Mouse (Mus musculus) thymus, adult 2 months (tissue): Measurements from ENCODE around the gene Stk32c. TPM values are rescaled to one million over a fixed set of nuclear protein-coding genes. Genes with fewer than 3 reads are reported as not detected.

Experiments
- DNase-seq: peaks from one replicate; pipeline ENCODE4 v3.0.0; 2021
- H3K27ac ChIP-seq: fragments of 200-500 bp; 2 replicates; pipeline ENCODE4 v1.5.1; 2012; ENCODE audit warnings: low read length, control low read depth; ENCODE audit not compliant: control insufficient read depth, insufficient read depth
- H3K27me3 ChIP-seq: fragments of 200-500 bp; 2 replicates; pipeline ENCODE4 v1.6.1; 2012; ENCODE audit warnings: mild to moderate bottlenecking, low read length, moderate library complexity, mixed read lengths; ENCODE audit not compliant: control insufficient read depth, insufficient read depth
- H3K36me3 ChIP-seq: fragments of 200-500 bp; 2 replicates; pipeline ENCODE4 v1.6.1; 2012; ENCODE audit warnings: mild to moderate bottlenecking, low read length, moderate library complexity; ENCODE audit not compliant: control insufficient read depth, insufficient read depth
- H3K4me1 ChIP-seq: fragments of 200-500 bp; replicated peaks from 2 replicates; pipeline ENCODE4 v1.6.1; 2012; ENCODE audit warnings: low read length; ENCODE audit not compliant: control insufficient read depth, insufficient read depth
- H3K4me3 ChIP-seq: fragments of 200-500 bp; 2 replicates; pipeline ENCODE4 v1.5.1; 2012; ENCODE audit warnings: mild to moderate bottlenecking, low read length, control low read depth, moderate library complexity; ENCODE audit not compliant: control insufficient read depth, insufficient read depth
- CTCF ChIP-seq: fragments of 200-500 bp; IDR thresholded peaks from 2 replicates; pipeline ENCODE4 v1.5.1; 2012; ENCODE audit warnings: mild to moderate bottlenecking, control low read depth, low read length, moderate library complexity, borderline replicate concordance; ENCODE audit not compliant: control insufficient read depth, poor library complexity, insufficient read depth; ENCODE audit errors: extremely low read depth
- POLR2A ChIP-seq: fragments of 200-500 bp; IDR thresholded peaks from 2 replicates; pipeline ENCODE4 v1.6.1; 2012; ENCODE audit warnings: mild to moderate bottlenecking, low read length, control low read depth, moderate library complexity; ENCODE audit not compliant: control insufficient read depth, poor library complexity, insufficient read depth; ENCODE audit errors: extremely low read depth
- WGBS: fragments of 180-500 bp; shearing (Covaris S2); methylation state at CpG from one replicate; pipeline ENCODE4 v1.1.7; 2018; 5-methylcytosine and 5-hydroxymethylcytosine counted together
- polyA plus RNA-seq: library from polyadenylated mRNA; depleted of rRNA; stranded (reverse); fragments of >200 nt; gene quantifications from 2 replicates; pipeline ENCODE4 v1.2.3, GENCODE M21; 2012

Stk32c gene
- polyA plus RNA-seq, 1 experiment: 1.3 TPM

- 41% methylated on average over 7 of the region's 7 CpGs for WGBS
- Histone ChIP-seq H3K27me3 (no peaks in the 10 kb centered on the region; the same call in 1 of the 2 replicates), H3K27ac (no peak overlapping the region), H3K4me1 (no peaks in the 10 kb centered on the region), H3K4me3 (no peak overlapping the region), H3K36me3 (no peaks in the 10 kb centered on the region)
- no peak for DNase-seq
- TF ChIP-seq CTCF (no peak), POLR2A (no peak)
Observed at GRCm38 (mm10) chr7:139145891-139146290, 67.2 kb downstream of the Stk32c start.

- Histone ChIP-seq H3K4me1 (no peaks in the 10 kb centered on the region), H3K4me3 (no peak overlapping the region), H3K27ac (no peak overlapping the region), H3K27me3 (no peaks in the 10 kb centered on the region; the same call in 1 of the 2 replicates), H3K36me3 (no peaks in the 10 kb centered on the region)
- 8% methylated on average over 1 of the region's 1 CpGs for whole genome bisulfite sequencing
- no peak for TF ChIP-seq POLR2A
- TF ChIP-seq CTCF: no peak
- DNase-seq: no peak
Observed at GRCm38 (mm10) chr7:139143785-139144184, 69.3 kb downstream of the Stk32c start.

- TF ChIP-seq CTCF (no peak), POLR2A (no peak)
- H3K4me1 ChIP-seq: no peaks in the 10 kb centered on the region
- WGBS: 64% methylated on average over 11 of the region's 11 CpGs
- DNase-seq: no peak
- no peak overlapping the region for H3K4me3 ChIP-seq
- no peak overlapping the region for H3K27ac ChIP-seq
- no peaks in the 10 kb centered on the region; the same call in 1 of the 2 replicates for H3K27me3 ChIP-seq
- H3K36me3 ChIP-seq: no peaks in the 10 kb centered on the region
Observed at GRCm38 (mm10) chr7:139139921-139140461, 73.1 kb downstream of the Stk32c start.

- Histone ChIP-seq H3K4me3 (no peak overlapping the region), H3K27me3 (no peaks in the 10 kb centered on the region; the same call in 1 of the 2 replicates), H3K4me1 (no peaks in the 10 kb centered on the region), H3K36me3 (no peaks in the 10 kb centered on the region), H3K27ac (no peak overlapping the region)
- no peak for DNase-seq
- TF ChIP-seq CTCF (no peak), POLR2A (no peak)
- WGBS: 93% methylated on average over 5 of the region's 5 CpGs
Observed at GRCm38 (mm10) chr7:139136906-139137491, 76.1 kb downstream of the Stk32c start.

- TF ChIP-seq CTCF (no peak), POLR2A (no peak)
- Histone ChIP-seq H3K27ac (no peak overlapping the region), H3K27me3 (no peaks in the 10 kb centered on the region; the same call in 1 of the 2 replicates), H3K36me3 (no peaks in the 10 kb centered on the region), H3K4me3 (no peak overlapping the region), H3K4me1 (no peaks in the 10 kb centered on the region)
- DNase-seq: no peak
- 83% methylated on average over 5 of the region's 5 CpGs for WGBS
Observed at GRCm38 (mm10) chr7:139135236-139135635, 77.9 kb downstream of the Stk32c start.

GRCm38 (mm10) chr7:139133446-139133845, 79.7 kb downstream of the Stk32c start:
- Histone ChIP-seq H3K27ac (no peak overlapping the region), H3K4me1 (no peaks in the 10 kb centered on the region), H3K4me3 (no peak overlapping the region), H3K27me3 (no peaks in the 10 kb centered on the region), H3K36me3 (no peaks in the 10 kb centered on the region)
- WGBS: 75% methylated on average over 3 of the region's 3 CpGs
- DNase-seq: no peak
- no peak for TF ChIP-seq CTCF
- no peak for TF ChIP-seq POLR2A

GRCm38 (mm10) chr7:139131538-139131937, 81.6 kb downstream of the Stk32c start:
- Histone ChIP-seq H3K4me3 (no peak overlapping the region), H3K36me3 (no peaks in the 10 kb centered on the region), H3K27me3 (no peaks in the 10 kb centered on the region), H3K27ac (no peak overlapping the region), H3K4me1 (no peaks in the 10 kb centered on the region)
- no peak for DNase-seq
- 13% methylated on average over 8 of the region's 8 CpGs for WGBS
- TF ChIP-seq POLR2A (no peak), CTCF (no peak)
